Mouse (Mus musculus) intestine, embryonic 14.5 days (tissue): ENCODE results near the gene Srgap1. TPM values are rescaled to one million over a fixed set of nuclear protein-coding genes. Genes with fewer than 3 reads are reported as not detected.

Source experiments
- ATAC-seq: fragments of 200-750 bp; cut with Nextera tagmentation; replicated peaks from 2 replicates; pipeline ENCODE4 v1.8.0; 2017; ENCODE audit warnings: low read depth, moderate number of reproducible peaks, moderate TSS enrichment, moderate library complexity; ENCODE audit not compliant: low FRiP score, low TSS enrichment
- DNase-seq: peaks from one replicate; pipeline ENCODE4 v3.0.0-alpha.2; 2018; ENCODE audit warnings: low spot score
- H3K27ac ChIP-seq: fragments of 300-500 bp; sonication (generic); 2 replicates; pipeline ENCODE4 v1.5.1; 2014; ENCODE audit warnings: low read depth, mild to moderate bottlenecking, control low read depth
- H3K27me3 ChIP-seq: fragments of 300-500 bp; sonication (generic); replicated peaks from 2 replicates; pipeline ENCODE4 v1.6.1; 2014; ENCODE audit warnings: low read length, control low read depth; ENCODE audit not compliant: control insufficient read depth, insufficient read depth
- H3K36me3 ChIP-seq: fragments of 300-500 bp; sonication (generic); 2 replicates; pipeline ENCODE4 v1.6.1; 2014; ENCODE audit warnings: low read length, control low read depth; ENCODE audit not compliant: control insufficient read depth, insufficient read depth
- H3K4me1 ChIP-seq: fragments of 300-500 bp; sonication (generic); replicated peaks from 2 replicates; pipeline ENCODE4 v1.6.1; 2014; ENCODE audit warnings: low read length, control low read depth, mixed read lengths; ENCODE audit not compliant: control insufficient read depth, insufficient read depth
- H3K4me2 ChIP-seq: fragments of 300-500 bp; sonication (generic); 2 replicates; pipeline ENCODE4 v1.6.1; 2014; ENCODE audit warnings: low read length
- H3K4me3 ChIP-seq: fragments of 300-500 bp; sonication (generic); 2 replicates; pipeline ENCODE4 v1.5.1; 2014; ENCODE audit warnings: low read depth, low read length, control low read depth, mixed read lengths
- H3K9ac ChIP-seq: fragments of 300-500 bp; sonication (generic); 2 replicates; pipeline ENCODE4 v1.6.1; 2014; ENCODE audit warnings: mild to moderate bottlenecking, low read length
- H3K9me3 ChIP-seq: fragments of 300-500 bp; sonication (generic); 2 replicates; pipeline ENCODE4 v1.6.1; 2016; ENCODE audit warnings: low read length, control low read depth; ENCODE audit not compliant: control insufficient read depth
- WGBS: fragments of 180-500 bp; shearing (Covaris S2); extraction: QIAGEN DNeasy Blood & Tissue Kit; methylation state at CpG from one replicate; pipeline ENCODE4 v1.1.7; 2014; 5-methylcytosine and 5-hydroxymethylcytosine counted together
- polyA plus RNA-seq: library from polyadenylated mRNA; unstranded; fragments of >200 nt; fragmentation: Nextera tagmentation; extraction: Ambion mirVana; gene quantifications from 2 replicates; pipeline ENCODE4 v1.2.1, GENCODE M21; 2014

The Srgap1 gene
- polyA plus RNA-seq, 1 experiment from 2014 or later = 8.7 TPM

DNA sequence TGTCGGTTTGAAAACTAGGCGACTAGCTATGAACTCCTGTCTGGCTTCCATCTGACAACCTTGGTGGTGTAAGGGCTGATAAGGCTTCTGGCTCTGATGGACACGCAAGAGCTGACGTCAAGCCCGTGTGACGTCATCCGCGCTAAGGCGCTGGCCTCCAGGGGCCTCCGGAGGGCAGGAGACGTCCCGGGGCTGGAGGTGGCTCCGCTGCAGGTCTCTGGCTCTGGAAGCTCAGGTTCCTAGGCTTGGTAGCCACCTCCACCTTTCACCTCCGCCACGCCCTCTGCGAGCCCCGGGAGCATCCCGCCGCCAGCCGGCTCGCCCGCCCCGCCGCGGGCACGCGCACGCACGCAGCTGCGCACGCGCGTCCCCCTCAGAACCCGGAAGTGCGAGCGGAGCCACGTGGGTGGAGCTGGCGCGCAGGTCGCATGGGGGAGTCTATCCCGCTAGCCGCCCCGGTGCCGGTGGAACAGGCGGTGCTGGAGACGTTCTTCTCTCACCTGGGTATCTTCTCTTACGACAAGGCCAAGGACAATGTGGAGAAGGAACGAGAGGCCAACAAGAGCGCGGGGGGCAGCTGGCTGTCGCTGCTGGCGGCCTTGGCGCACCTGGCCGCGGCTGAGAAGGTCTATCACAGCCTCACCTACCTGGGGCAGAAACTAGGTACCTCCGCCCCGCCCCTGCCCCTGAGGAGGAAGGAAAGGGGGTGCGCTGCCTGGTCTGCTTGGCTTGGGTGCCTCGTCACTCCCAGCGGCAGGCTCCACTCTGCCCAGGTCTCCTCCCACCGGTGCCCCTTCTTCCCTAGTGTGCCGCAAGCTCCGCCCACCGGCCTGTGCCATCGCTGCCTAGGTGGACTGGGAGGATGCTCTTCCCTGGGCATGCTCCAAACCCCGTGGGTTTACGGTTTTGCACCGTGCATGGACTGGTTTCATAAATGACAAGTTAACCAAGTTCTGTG, 307.3 kb downstream of the Srgap1 start, which contains the start of gene BC048403:
BC048403 (plus strand) TSS at position 390 of the 958 bp plus-strand sequence.
- ATAC-seq = peak; percentile 94
- Histone ChIP-seq H3K9me3 (no peaks in the 10 kb centered on the region), H3K27me3 (no peaks in the 10 kb centered on the region), H3K4me1 (peaks cover 8% of the 10 kb centered on the region), H3K4me2 (peak within 1 kb of the TSS; percentile 90), H3K36me3 (no peaks in the 10 kb centered on the region), H3K27ac (peak within 1 kb of the TSS; percentile 65), H3K4me3 (peak within 1 kb of the TSS; percentile 89), H3K9ac (peak within 1 kb of the TSS; percentile 70)
- peak; percentile 95 for DNase-seq
- under 1% methylated on average over 65 of the region's 68 CpGs for WGBS

DNA sequence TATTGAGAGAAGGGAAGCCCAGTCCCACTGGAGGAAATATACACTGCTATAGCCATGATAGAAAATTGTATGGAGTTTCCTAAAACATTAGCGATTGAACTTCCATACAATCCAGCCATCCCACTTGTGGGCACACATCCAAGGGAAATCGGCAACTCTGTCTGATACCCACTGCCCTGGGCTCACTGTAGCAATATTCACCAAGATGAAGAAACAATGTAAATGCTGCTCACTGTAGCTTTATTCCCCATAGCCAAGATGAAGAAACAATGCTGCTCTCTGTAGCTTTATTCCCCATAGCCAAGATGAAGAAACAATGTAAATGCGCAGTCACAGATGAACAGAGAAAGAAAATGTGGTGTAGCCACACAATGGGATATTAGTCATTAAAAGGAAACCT, 309.9 kb downstream of the Srgap1 start:
- H3K27ac ChIP-seq = no peak overlapping the region
- no peaks in the 10 kb centered on the region for H3K27me3 ChIP-seq
- no peaks in the 10 kb centered on the region for H3K36me3 ChIP-seq
- no peak overlapping the region for H3K4me2 ChIP-seq
- peaks cover 8% of the 10 kb centered on the region for H3K4me1 ChIP-seq
- ATAC-seq (no peak), DNase-seq (no peak)
- WGBS = 88% methylated on average over 3 of the region's 3 CpGs
- H3K4me3 ChIP-seq = no peak overlapping the region
- no peaks in the 10 kb centered on the region for H3K9me3 ChIP-seq
- H3K9ac ChIP-seq = no peak overlapping the region

DNA sequence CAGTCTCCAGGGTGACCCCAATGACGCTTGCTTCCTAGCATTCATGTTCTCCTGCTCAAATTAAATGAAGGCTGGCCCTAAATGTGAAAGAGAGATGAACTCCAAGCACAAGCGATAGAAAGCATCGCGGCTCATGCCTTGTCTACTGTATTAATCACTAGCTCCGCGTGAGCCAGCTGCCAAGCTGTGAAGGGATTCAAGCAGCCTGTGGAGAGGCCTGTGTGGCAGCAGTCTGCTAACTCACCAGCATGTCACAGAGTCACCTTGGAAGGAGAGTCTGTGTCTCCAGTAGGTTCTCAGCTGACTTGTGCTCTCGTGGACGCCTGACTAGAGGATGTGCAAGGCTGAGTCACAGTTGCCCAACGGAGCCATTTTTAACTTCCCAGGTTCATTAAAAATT, 314.6 kb downstream of the Srgap1 start:
- DNase-seq = no peak
- no peak overlapping the region for H3K27ac ChIP-seq

DNA sequence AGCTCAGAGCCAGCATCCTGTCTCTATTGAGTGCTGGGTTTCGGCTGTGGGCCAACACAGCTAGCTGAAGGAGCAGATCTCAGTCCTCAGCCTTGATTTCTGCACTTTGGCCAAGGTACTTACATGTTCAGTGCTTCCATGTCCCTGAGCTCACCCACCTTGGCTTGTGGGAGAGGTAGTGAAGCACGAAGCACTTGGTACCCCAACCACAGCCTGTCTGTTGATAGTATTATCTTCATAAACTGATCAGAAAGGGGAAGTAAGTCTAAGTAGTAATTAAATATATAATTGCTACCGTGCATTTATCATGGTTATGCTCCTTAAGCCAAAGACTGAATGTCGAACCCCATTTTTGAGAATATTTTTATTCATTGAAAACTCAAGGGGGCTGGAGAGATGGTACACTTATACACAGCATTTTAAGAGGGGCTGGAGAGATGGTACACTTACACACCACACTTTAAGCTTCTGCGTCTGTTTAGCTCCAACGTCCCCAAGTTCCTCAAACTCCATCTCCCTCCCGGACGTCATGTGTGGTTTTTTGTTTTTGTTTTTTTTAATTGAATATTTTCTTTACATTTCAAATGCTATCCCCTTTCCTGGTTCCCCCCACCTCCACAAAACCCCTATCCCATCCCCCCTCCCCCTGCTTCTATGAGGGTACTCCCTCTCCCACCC, 315.9 kb downstream of the Srgap1 start:
- Histone ChIP-seq H3K4me3 (no peak overlapping the region), H3K4me1 (no peaks in the 10 kb centered on the region), H3K9ac (no peak overlapping the region), H3K4me2 (no peak overlapping the region), H3K9me3 (no peaks in the 10 kb centered on the region), H3K36me3 (no peaks in the 10 kb centered on the region), H3K27ac (no peak overlapping the region), H3K27me3 (no peaks in the 10 kb centered on the region)
- DNase-seq = no peak
- WGBS = 91% methylated on average over 8 of the region's 8 CpGs
- no peak for ATAC-seq

More for the DNA sequence above, 314.6 kb downstream of the Srgap1 start:
- 87% methylated on average over 9 of the region's 9 CpGs for WGBS
- Histone ChIP-seq H3K4me2 (no peak overlapping the region), H3K9me3 (no peaks in the 10 kb centered on the region), H3K27me3 (no peaks in the 10 kb centered on the region), H3K4me1 (no peaks in the 10 kb centered on the region), H3K36me3 (no peaks in the 10 kb centered on the region), H3K4me3 (no peak overlapping the region), H3K9ac (no peak overlapping the region)
- ATAC-seq = no peak

Other genes with a start within 250 kb of the Srgap1 start
- gene Rxylt1, start 50.1 kb upstream of the Srgap1 start, polyA plus RNA-seq = 66.1 and 67.6 TPM in 2 replicates